ENCODE assay signal across 24 mouse cellular contexts in the genomic region with DNA sequence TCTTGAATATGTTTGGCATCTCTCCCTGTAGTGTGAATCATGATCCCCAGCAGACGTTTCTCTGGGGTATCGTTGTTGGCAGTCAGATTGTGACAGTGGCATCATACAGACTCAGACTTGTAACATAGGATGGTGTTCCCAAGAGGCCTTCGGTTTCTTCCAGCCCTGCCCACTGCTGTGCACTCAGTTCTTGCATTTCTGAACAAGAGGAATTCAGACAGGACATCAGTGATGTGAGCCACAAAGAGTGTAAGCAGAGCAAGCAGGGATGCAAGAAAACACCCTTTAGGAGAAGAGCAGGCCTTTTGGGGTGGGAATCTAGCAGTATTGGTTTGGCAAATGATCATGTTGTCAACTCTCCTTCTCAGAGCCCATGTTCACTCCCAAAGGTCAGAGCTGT.
DNase-seq lines count a peak whose midpoint lies in the region; ATAC-seq lines count a peak whose summit lies in the region.
"Had no signal": no experiment of that assay in that cellular context is flagged by ENCODE, and none has a peak within 500 bp of the region (broad histone marks: within the 10 kb centered on the region; RNA-seq: fewer than 3 reads in every experiment).

No protein-coding gene starts in this region.

- no peaks in the 10 kb centered on the region for H3K36me3 ChIP-seq in kidney, embryonic 16.5 days (ENCODE audit: insufficient read depth, low read length)
- H3K36me3 ChIP-seq: embryonic facial prominence, embryonic 13.5 days; embryonic facial prominence, embryonic 15.5 days; forebrain, embryonic 10.5 days had no signal

- WGBS in kidney, embryonic 16.5 days, result 47% methylated on average over 3 of the region's 3 CpGs

- DNase-seq in heart, adult 11 months, result peak; percentile 66
- no peak for DNase-seq in heart, postnatal 25 days (ENCODE audit: low spot score)
- no peak for DNase-seq in kidney, adult 8-10 months
- peak; percentile 51 for DNase-seq in Muller cell, postnatal 12 days (ENCODE audit: inconsistent ontology term)
- DNase-seq in brain, adult 2 months (ENCODE audit: low read depth, low spot score), result peak; percentile 13
- no peak for DNase-seq in adipocyte (ENCODE audit: low spot score)
- DNase-seq in natural killer cell, adult 2 months (ENCODE audit: low spot score in 2 of 2), result no peak
- DNase-seq: adrenal gland, adult 2 months; adrenal gland, postnatal 10 days; adrenal gland, postnatal 25 days; cerebellum, adult 11 months; cerebellum, adult 18-20 months; cerebellum, adult 8-10 months; cerebellum, adult 9-11 months; cerebellum, postnatal 36 days; embryo, embryonic 11 days had no signal

- H3K27ac ChIP-seq in kidney, embryonic 16.5 days (ENCODE audit: low read length), result no peak overlapping the region
- H3K27ac ChIP-seq: embryonic facial prominence, embryonic 13.5 days; embryonic facial prominence, embryonic 15.5 days; forebrain, embryonic 10.5 days; forebrain, embryonic 13.5 days had no signal

- H3K4me3 ChIP-seq in kidney, embryonic 16.5 days (ENCODE audit: low read length), result no peak overlapping the region
- H3K4me3 ChIP-seq: embryonic facial prominence, embryonic 13.5 days; embryonic facial prominence, embryonic 15.5 days; erythroblast, embryonic 14.5 days; forebrain, embryonic 10.5 days; forebrain, embryonic 13.5 days had no signal

- H3K4me2 ChIP-seq in kidney, embryonic 16.5 days (replicated peaks; ENCODE audit: low read depth, low read length), result no peak overlapping the region
- H3K4me2 ChIP-seq: embryonic facial prominence, embryonic 13.5 days; embryonic facial prominence, embryonic 15.5 days; forebrain, embryonic 13.5 days had no signal

- intact Hi-C loops in heart, postnatal 25 days (cut with DNase I), result no loop called here

- no peaks in the 10 kb centered on the region for H3K9me3 ChIP-seq in kidney, embryonic 16.5 days (ENCODE audit: low read length)
- H3K9me3 ChIP-seq: embryonic facial prominence, embryonic 13.5 days; embryonic facial prominence, embryonic 15.5 days; forebrain, embryonic 10.5 days; forebrain, embryonic 13.5 days had no signal

- peak; percentile 31; the same call in 1 of the 2 replicates for ATAC-seq in kidney, embryonic 16.5 days (ENCODE audit: low FRiP score, low TSS enrichment)
- ATAC-seq: activated CD4-positive, CD25-positive, alpha-beta regulatory T cell, adult 4 months; Patski had no signal

- H3K9ac ChIP-seq in kidney, embryonic 16.5 days (replicated peaks; ENCODE audit: low read length), result no peak overlapping the region
- H3K9ac ChIP-seq: embryonic facial prominence, embryonic 13.5 days; embryonic facial prominence, embryonic 15.5 days; forebrain, embryonic 13.5 days had no signal

- H3K4me1 ChIP-seq in kidney, embryonic 16.5 days (ENCODE audit: insufficient read depth, low read length), result 0 out of 2 replicates have a peak, but pooled peaks cover 7% of the 10 kb centered on the region
- H3K4me1 ChIP-seq: embryonic facial prominence, embryonic 13.5 days; embryonic facial prominence, embryonic 15.5 days had no signal

- no peaks in the 10 kb centered on the region for H3K27me3 ChIP-seq in kidney, embryonic 16.5 days (ENCODE audit: insufficient read depth, low read length)
- H3K27me3 ChIP-seq: embryonic facial prominence, embryonic 13.5 days; embryonic facial prominence, embryonic 15.5 days; forebrain, embryonic 13.5 days; Patski had no signal

Comparison
In these comparisons a context has a peak if more than half of its experiments do, and no peak if none do; other contexts are left out.
1. DNase-seq: peak in heart, adult 11 months (single experiment), Muller cell, postnatal 12 days (single experiment) and brain, adult 2 months (single experiment); none in heart, postnatal 25 days (single experiment), kidney, adult 8-10 months (0 of 2), adipocyte (single experiment) and natural killer cell, adult 2 months (0 of 2).